Mouse (Mus musculus) megakaryocyte, embryonic 14.5 days (primary cell): ENCODE data around the gene Dennd1b.

Experiments used
- FLI1 ChIP-seq: IDR thresholded peaks from 2 replicates; pipeline ENCODE4 v1.6.1; 2012; ENCODE audit warnings: low read length, inconsistent platforms, mixed read lengths
- GATA1 ChIP-seq: IDR thresholded peaks from 3 replicates; pipeline ENCODE4 v1.6.1; 2012; ENCODE audit warnings: mixed read lengths, low read length, inconsistent platforms, borderline replicate concordance

- TF ChIP-seq FLI1 = no peak
- TF ChIP-seq GATA1 = no peak
Observed at GRCm38 (mm10) chr1:138970053-138970452, 6.8 kb downstream of the Dennd1b start.
